9 mouse cellular contexts compared by ENCODE assay signal in the genomic region with DNA sequence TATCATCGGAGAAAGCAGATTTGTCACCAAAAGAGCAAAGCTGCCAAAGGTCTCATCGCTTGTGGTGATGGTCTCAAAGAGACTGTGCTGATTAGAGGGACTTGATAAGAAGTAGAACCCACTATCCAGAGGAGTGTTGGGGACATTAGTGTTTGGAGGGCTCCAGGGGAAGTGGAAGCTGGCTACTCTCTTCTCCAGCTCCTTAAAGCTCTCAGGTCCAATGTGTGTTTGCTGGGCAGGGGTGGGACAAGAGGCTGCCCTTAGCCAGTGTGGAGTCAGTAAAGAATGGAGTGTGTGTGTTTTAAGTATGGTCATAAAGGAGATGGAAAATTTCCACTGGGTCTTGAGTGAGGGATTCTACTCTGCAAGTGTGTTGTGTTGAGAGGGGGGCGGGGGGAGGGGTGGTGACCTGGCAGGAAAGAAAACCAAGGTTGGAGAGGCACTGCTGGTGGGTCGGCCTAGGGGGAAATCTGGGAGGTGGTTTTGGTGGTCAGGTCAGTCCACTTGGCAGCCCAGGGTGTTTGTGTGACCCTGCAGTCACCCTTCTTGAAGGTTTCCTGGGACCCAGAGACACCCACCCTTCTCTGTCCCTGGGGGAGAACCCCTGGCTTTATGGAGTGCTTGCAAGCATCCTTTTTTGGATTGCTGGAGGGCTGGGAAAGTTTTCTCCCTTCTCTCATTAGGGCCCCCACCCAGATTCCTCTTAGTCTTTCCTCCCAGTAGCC. TPM values are rescaled to one million over a fixed set of nuclear protein-coding genes. Genes with fewer than 3 reads are reported as not detected.
DNase-seq lines count a peak whose midpoint lies in the region; ATAC-seq and TF ChIP-seq lines count a peak whose summit lies in the region.
"Had no signal": no experiment of that assay in that cellular context is flagged by ENCODE, and none has a peak within 500 bp of the region (broad histone marks: within the 10 kb centered on the region; RNA-seq: fewer than 3 reads in every experiment).

No protein-coding gene starts in this region.

- no peaks in the 10 kb centered on the region for H3K36me3 ChIP-seq in forebrain, postnatal 0 days (ENCODE audit: insufficient read depth)
- H3K36me3 ChIP-seq in limb, embryonic 10.5 days = peaks cover 11% of the 10 kb centered on the region
- H3K36me3 ChIP-seq in midbrain, postnatal 0 days (ENCODE audit: insufficient read depth, low read length) = no peaks in the 10 kb centered on the region; the same call in 1 of the 2 replicates

- H3K9me3 ChIP-seq in forebrain, postnatal 0 days (ENCODE audit: low read length) = no peaks in the 10 kb centered on the region
- H3K9me3 ChIP-seq in limb, embryonic 10.5 days (replicated peaks) = no peaks in the 10 kb centered on the region
- H3K9me3 ChIP-seq in midbrain, postnatal 0 days (ENCODE audit: low read length) = no peaks in the 10 kb centered on the region

- H3K4me1 ChIP-seq in forebrain, postnatal 0 days (ENCODE audit: insufficient read depth) = peaks cover 16% of the 10 kb centered on the region
- H3K4me1 ChIP-seq in limb, embryonic 10.5 days = peaks cover 52% of the 10 kb centered on the region
- H3K4me1 ChIP-seq in midbrain, postnatal 0 days (ENCODE audit: insufficient read depth, low read length) = peaks cover 18% of the 10 kb centered on the region; the same call in 1 of the 2 replicates

- no peak for ATAC-seq in forebrain, postnatal 0 days
- no peak for ATAC-seq in midbrain, postnatal 0 days (ENCODE audit: low FRiP score)

- DNase-seq in gastrocnemius, adult 2 months = peak; percentile 57
- DNase-seq in gastrocnemius, postnatal 10 days = no peak
- DNase-seq in forebrain, postnatal 0 days = no peak
- no peak for DNase-seq in limb, embryonic 10.5 days (ENCODE audit: low spot score)
- DNase-seq in midbrain, postnatal 0 days (ENCODE audit: low spot score) = no peak
- DNase-seq in right cerebral cortex, postnatal 14 days = no peak
- DNase-seq in cerebellum, adult 9-11 months = no peak
- no peak for DNase-seq in adrenal gland, postnatal 25 days

- intact Hi-C loops in gastrocnemius, adult 2 months (cut with DNase I) = loop anchor here (1.0 to 2.0 kb wide), 2 partner anchors 39 to 151 kb away; no protein-coding TSS in a partner anchor

- H3K4me3 ChIP-seq in gastrocnemius, adult 2 months = peak overlapping the region; percentile 89
- peak overlapping the region; percentile 52 for H3K4me3 ChIP-seq in forebrain, postnatal 0 days (ENCODE audit: low read depth, low read length)
- H3K4me3 ChIP-seq in limb, embryonic 10.5 days = peak overlapping the region; percentile 84
- peak overlapping the region; percentile 52 for H3K4me3 ChIP-seq in midbrain, postnatal 0 days (ENCODE audit: low read depth, low read length)

- peak overlapping the region; percentile 96 for H3K27ac ChIP-seq in gastrocnemius, adult 2 months
- H3K27ac ChIP-seq in forebrain, postnatal 0 days (ENCODE audit: low read depth, low read length) = peak overlapping the region; percentile 24; the same call in 1 of the 2 replicates
- peak overlapping the region; percentile 91 for H3K27ac ChIP-seq in limb, embryonic 10.5 days
- H3K27ac ChIP-seq in midbrain, postnatal 0 days (ENCODE audit: low read depth, low read length) = 0 out of 2 replicates have a peak overlapping the region, but pooled peaks have one; percentile 19

- H3K4me2 ChIP-seq in forebrain, postnatal 0 days (ENCODE audit: low read depth) = peak overlapping the region; percentile 98
- H3K4me2 ChIP-seq in midbrain, postnatal 0 days (ENCODE audit: low read depth, low read length, poor library complexity, severe bottlenecking) = peak overlapping the region; percentile 71

- no peaks in the 10 kb centered on the region for H3K27me3 ChIP-seq in forebrain, postnatal 0 days (ENCODE audit: insufficient read depth, low read length)
- peaks cover 23% of the 10 kb centered on the region for H3K27me3 ChIP-seq in limb, embryonic 10.5 days (ENCODE audit: low read depth, poor library complexity, severe bottlenecking)
- H3K27me3 ChIP-seq in midbrain, postnatal 0 days (ENCODE audit: insufficient read depth, low read length) = no peaks in the 10 kb centered on the region
- H3K27me3 ChIP-seq: CH12.LX had no signal

- WGBS in forebrain, postnatal 0 days = 42% methylated on average over 4 of the region's 4 CpGs
- WGBS in limb, embryonic 10.5 days = 20% methylated on average over 4 of the region's 4 CpGs
- WGBS in midbrain, postnatal 0 days = 38% methylated on average over 4 of the region's 4 CpGs

- no peak for TF ChIP-seq CTCF in gastrocnemius, adult 2 months (IDR thresholded peaks at IDR 0.05)
- TF ChIP-seq CTCF in forebrain, postnatal 0 days (IDR thresholded peaks at IDR 0.05; ENCODE audit: low read depth) = no peak
- TF ChIP-seq CTCF in midbrain, postnatal 0 days (IDR thresholded peaks at IDR 0.05) = no peak

- H3K9ac ChIP-seq in forebrain, postnatal 0 days = peak overlapping the region; percentile 15; the same call in 1 of the 2 replicates
- H3K9ac ChIP-seq in midbrain, postnatal 0 days (replicated peaks; ENCODE audit: low read length, poor library complexity, severe bottlenecking) = no peak overlapping the region; the same call in none of the 2 replicates

RNA-seq across cellular contexts. Expression of a gene that starts 1.6 kb away (rescaled TPM):
- total RNA-seq in gastrocnemius, adult 2 months (2021) = 10 to 100 TPM; 71.5 to 81.6 TPM
- 100 to 1,000 TPM; 104 to 106 TPM for total RNA-seq in gastrocnemius, postnatal 10 days (2021)
- total RNA-seq in forebrain, postnatal 0 days (2014; rRNA removed) = 33.5 and 62.9 TPM in 2 replicates
- 17.2 and 33.6 TPM in 2 replicates for polyA plus RNA-seq in forebrain, postnatal 0 days (2015; fragmentation: Nextera tagmentation; extraction: Ambion mirVana)
- 28.9 and 43.5 TPM in 2 replicates for polyA plus RNA-seq in limb, embryonic 10.5 days (2016; fragmentation: Nextera tagmentation; extraction: Ambion mirVana)
- total RNA-seq in midbrain, postnatal 0 days (2014; rRNA removed) = 105 and 133 TPM in 2 replicates
- polyA plus RNA-seq in midbrain, postnatal 0 days (2015; fragmentation: Nextera tagmentation; extraction: Ambion mirVana) = 39.1 and 47.3 TPM in 2 replicates
- total RNA-seq in adrenal gland, postnatal 25 days (2021) = 388 and 389 TPM in 2 replicates

Comparison
In these comparisons a context has a peak if more than half of its experiments do, and no peak if none do; other contexts are left out.
1. H3K27ac ChIP-seq: peak in every context shown above with its lines; median percentile 96 in gastrocnemius, adult 2 months; 91 in limb, embryonic 10.5 days; 24 in forebrain, postnatal 0 days; 19 in midbrain, postnatal 0 days.